Mouse (Mus musculus) bone marrow macrophage, adult 2 months (primary cell): Measurements from ENCODE around the gene Spink2.

ENCODE experiments used
- CTCF ChIP-seq: IDR thresholded peaks from 2 replicates; pipeline ENCODE4 v1.5.1; 2012; ENCODE audit warnings: low read depth, mild to moderate bottlenecking, low read length, moderate library complexity
- POLR2A ChIP-seq: IDR thresholded peaks from 2 replicates; pipeline ENCODE4 v1.6.1; 2012; ENCODE audit warnings: mild to moderate bottlenecking, low read depth, low read length, borderline replicate concordance

GRCm38 (mm10) chr5:77183338-77183737 is 27.9 kb downstream of the Spink2 start:
- TF ChIP-seq CTCF (no peak), POLR2A (no peak)
